Mouse (Mus musculus) intestine, postnatal 0 days (tissue): Measurements from ENCODE around the gene Tysnd1. TPM values are rescaled to one million over a fixed set of nuclear protein-coding genes. Genes with fewer than 3 reads are reported as not detected.

Experiments
- ATAC-seq: fragments of 200-750 bp; cut with Nextera tagmentation; 2 replicates; pipeline ENCODE4 v1.8.0; 2017; ENCODE audit warnings: mild to moderate bottlenecking, moderate TSS enrichment, moderate library complexity
- H3K27ac ChIP-seq: fragments of 300-500 bp; sonication (generic); 2 replicates; pipeline ENCODE4 v1.5.1; 2014; ENCODE audit warnings: mild to moderate bottlenecking, low read depth, low read length, moderate library complexity
- H3K27me3 ChIP-seq: fragments of 300-500 bp; sonication (generic); replicated peaks from 2 replicates; pipeline ENCODE4 v1.6.1; 2014; ENCODE audit warnings: low read length, mixed read lengths; ENCODE audit not compliant: control insufficient read depth, insufficient read depth
- H3K36me3 ChIP-seq: fragments of 300-500 bp; sonication (generic); 2 replicates; pipeline ENCODE4 v1.6.1; 2014; ENCODE audit warnings: mild to moderate bottlenecking, moderate library complexity; ENCODE audit not compliant: control insufficient read depth, insufficient read depth
- H3K4me1 ChIP-seq: fragments of 300-500 bp; sonication (generic); replicated peaks from 2 replicates; pipeline ENCODE4 v1.6.1; 2014; ENCODE audit warnings: antibody characterized with exemption, low read length, mixed read lengths; ENCODE audit not compliant: control insufficient read depth, insufficient read depth
- H3K4me2 ChIP-seq: fragments of 300-500 bp; sonication (generic); replicated peaks from 2 replicates; pipeline ENCODE4 v1.6.1; 2014; ENCODE audit warnings: low read depth, mild to moderate bottlenecking, moderate library complexity
- H3K4me3 ChIP-seq: fragments of 300-500 bp; sonication (generic); 2 replicates; pipeline ENCODE4 v1.5.1; 2014; ENCODE audit warnings: low read depth, low read length
- H3K9ac ChIP-seq: fragments of 300-500 bp; sonication (generic); 2 replicates; pipeline ENCODE4 v1.6.1; 2014; ENCODE audit warnings: mild to moderate bottlenecking, low read depth, low read length
- H3K9me3 ChIP-seq: fragments of 300-500 bp; sonication (generic); 2 replicates; pipeline ENCODE4 v1.6.1; 2016; ENCODE audit warnings: mixed run types; ENCODE audit not compliant: control insufficient read depth
- CTCF ChIP-seq: sonication (generic); IDR thresholded peaks from 2 replicates; pipeline ENCODE4 v1.5.1; 2016; ENCODE audit warnings: low read depth, mild to moderate bottlenecking, control low read depth, antibody characterized with exemption, moderate library complexity
- WGBS: fragments of 180-500 bp; shearing (Covaris S2); extraction: QIAGEN DNeasy Blood & Tissue Kit; methylation state at CpG from one replicate; pipeline ENCODE4 v1.1.7; 2014; 5-methylcytosine and 5-hydroxymethylcytosine counted together
- polyA plus RNA-seq: library from polyadenylated mRNA; unstranded; fragments of >200 nt; fragmentation: Nextera tagmentation; extraction: Ambion mirVana; gene quantifications from 2 replicates; pipeline ENCODE4 v1.2.1, GENCODE M21; 2015

The Tysnd1 gene
- polyA plus RNA-seq, 1 experiment from 2014 or later = 22.2 TPM

DNA sequence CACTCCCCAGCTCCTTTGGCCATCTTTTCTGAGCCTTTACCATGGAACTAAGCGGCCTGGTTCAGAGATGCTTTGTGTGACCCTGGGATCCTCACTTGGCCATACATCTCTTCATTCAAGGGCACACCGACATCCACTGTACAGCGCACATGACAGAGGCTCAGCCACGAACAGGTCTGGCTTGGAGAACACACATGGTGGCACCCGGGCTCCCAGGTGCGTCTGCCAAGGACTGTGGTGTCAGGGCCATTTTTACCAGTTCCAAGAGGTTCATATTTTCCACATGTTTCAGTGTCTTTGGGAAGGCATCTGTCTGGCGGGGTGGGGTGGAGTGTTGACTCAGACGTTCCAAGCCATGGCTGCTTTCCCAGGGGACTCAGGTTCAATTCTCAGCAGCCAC, 47.0 kb downstream of the Tysnd1 start:
- no peak for TF ChIP-seq CTCF
- H3K36me3 ChIP-seq = peaks cover 44% of the 10 kb centered on the region; the same call in 1 of the 2 replicates
- no peak for ATAC-seq
- 90% methylated on average over 8 of the region's 8 CpGs for WGBS
- H3K4me1 ChIP-seq = no peaks in the 10 kb centered on the region
- no peak overlapping the region for H3K9ac ChIP-seq
- no peak overlapping the region for H3K4me2 ChIP-seq
- no peak overlapping the region for H3K4me3 ChIP-seq
- H3K27me3 ChIP-seq = no peaks in the 10 kb centered on the region
- H3K27ac ChIP-seq = no peak overlapping the region
- H3K9me3 ChIP-seq = no peaks in the 10 kb centered on the region

DNA sequence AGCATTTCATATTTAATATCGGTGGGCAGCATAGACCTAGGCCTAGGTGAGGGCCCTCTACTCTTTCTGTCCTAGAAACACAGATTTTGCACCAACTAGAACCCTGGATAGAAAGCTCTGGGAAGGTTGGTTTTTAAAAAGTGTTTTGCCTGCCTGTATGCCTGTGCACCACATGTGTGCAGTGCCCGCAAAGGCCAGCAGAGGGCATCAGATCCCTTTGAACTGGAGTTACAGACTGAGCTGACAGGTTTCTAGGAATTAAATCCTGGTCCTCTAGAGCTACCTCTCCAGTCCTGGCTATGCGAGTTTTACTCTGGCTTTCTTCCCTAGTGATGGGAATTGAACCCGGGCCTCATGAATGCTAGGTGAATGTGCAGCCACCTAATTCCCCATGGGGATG, 49.8 kb downstream of the Tysnd1 start:
- no peak for ATAC-seq
- no peaks in the 10 kb centered on the region for H3K27me3 ChIP-seq
- no peaks in the 10 kb centered on the region for H3K4me1 ChIP-seq
- TF ChIP-seq CTCF = peak; percentile 59
- H3K9ac ChIP-seq = no peak overlapping the region
- 90% methylated on average over 4 of the region's 4 CpGs for WGBS
- H3K4me2 ChIP-seq = no peak overlapping the region
- peaks cover 40% of the 10 kb centered on the region; the same call in 1 of the 2 replicates for H3K36me3 ChIP-seq
- no peak overlapping the region for H3K27ac ChIP-seq
- H3K9me3 ChIP-seq = no peaks in the 10 kb centered on the region
- no peak overlapping the region for H3K4me3 ChIP-seq

DNA sequence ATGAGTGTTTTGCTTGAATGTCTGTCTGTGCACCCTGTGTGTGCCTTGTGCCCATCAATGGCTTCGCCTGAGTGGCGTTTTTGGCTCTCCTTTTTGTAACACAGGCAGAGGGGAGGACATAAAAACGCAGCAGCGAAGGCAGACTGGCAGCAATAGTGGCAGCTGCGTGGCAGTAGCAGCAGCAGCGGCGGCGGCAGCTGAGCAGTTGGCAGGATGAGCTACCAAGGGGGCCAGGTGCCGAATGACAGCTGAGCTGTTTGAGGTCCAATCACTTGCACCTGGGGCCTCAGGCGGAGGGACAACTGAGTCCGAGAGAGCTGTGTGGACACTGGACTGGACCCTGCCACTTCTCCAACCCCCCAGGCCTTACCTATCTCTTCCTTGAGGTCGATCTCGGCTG, 52.0 kb downstream of the Tysnd1 start:
- Histone ChIP-seq H3K4me1 (no peaks in the 10 kb centered on the region), H3K9me3 (no peaks in the 10 kb centered on the region), H3K27me3 (no peaks in the 10 kb centered on the region), H3K27ac (no peak overlapping the region), H3K36me3 (peaks cover 36% of the 10 kb centered on the region; the same call in 1 of the 2 replicates), H3K9ac (no peak overlapping the region), H3K4me2 (no peak overlapping the region), H3K4me3 (no peak overlapping the region)
- WGBS = 95% methylated on average over 13 of the region's 13 CpGs
- TF ChIP-seq CTCF = no peak
- no peak for ATAC-seq

DNA sequence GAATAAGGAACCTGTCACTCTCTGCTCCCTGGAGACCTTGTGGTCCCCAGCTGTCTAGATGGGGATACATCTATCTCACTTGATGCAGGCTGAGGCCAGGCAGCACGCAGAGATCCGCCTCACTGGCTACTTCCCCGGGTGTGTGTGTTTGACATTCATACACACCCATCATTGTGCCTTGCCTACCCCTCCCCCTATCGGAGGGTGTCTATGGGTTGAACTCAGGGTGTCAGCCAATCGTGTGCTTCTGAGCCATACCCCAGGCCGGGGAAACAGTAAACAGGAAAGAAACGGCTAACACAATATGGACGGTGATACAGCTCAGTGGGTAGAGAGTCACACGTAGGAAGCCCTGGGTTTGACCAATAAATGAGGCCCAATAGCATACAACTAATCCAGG, 54.7 kb downstream of the Tysnd1 start:
- H3K27me3 ChIP-seq = no peaks in the 10 kb centered on the region
- H3K36me3 ChIP-seq = peaks cover 29% of the 10 kb centered on the region; the same call in 1 of the 2 replicates
- H3K4me2 ChIP-seq = no peak overlapping the region
- H3K27ac ChIP-seq = no peak overlapping the region
- WGBS = 78% methylated on average over 9 of the region's 9 CpGs
- no peaks in the 10 kb centered on the region for H3K9me3 ChIP-seq
- TF ChIP-seq CTCF = no peak
- H3K4me3 ChIP-seq = no peak overlapping the region
- 0 out of 2 replicates have a peak, but pooled peaks have one; percentile 8 for ATAC-seq
- no peaks in the 10 kb centered on the region for H3K4me1 ChIP-seq
- H3K9ac ChIP-seq = no peak overlapping the region

DNA sequence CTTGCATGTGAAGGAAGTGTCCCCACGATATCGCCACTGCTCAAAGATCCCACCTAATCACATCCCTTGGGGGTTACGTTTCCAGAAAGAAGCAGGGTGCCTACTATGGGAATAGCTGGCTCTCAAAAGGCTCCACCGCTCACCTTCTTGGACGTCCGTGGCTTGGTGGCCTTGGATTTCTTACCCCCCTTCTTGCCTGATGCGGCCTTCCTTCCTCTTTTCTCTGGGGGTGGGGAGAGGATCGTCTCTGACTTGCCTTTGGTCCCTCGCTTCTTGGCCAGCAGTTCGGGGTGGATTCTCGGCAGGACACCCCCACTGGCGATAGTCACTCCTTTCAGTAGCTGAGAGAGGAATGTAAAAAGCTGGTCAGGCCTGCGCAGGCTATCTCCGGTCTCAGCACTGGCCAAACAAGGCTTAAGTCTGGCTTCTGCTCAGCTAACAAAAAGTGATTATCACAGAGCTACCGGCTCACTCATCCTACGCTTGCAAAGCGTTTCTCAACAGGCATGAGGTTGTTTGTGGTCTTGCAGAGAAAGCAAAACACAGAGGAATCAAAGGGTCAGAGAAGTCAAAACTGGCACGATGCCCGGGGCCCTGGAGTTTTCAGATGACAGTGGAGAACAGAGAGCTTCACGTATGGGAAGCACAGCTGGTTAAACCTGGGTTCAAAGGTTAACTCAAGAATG, 56.4 kb downstream of the Tysnd1 start:
- TF ChIP-seq CTCF = no peak

More for the DNA sequence above, 56.4 kb downstream of the Tysnd1 start:
- peaks cover 20% of the 10 kb centered on the region; the same call in 1 of the 2 replicates for H3K36me3 ChIP-seq
- H3K4me1 ChIP-seq = no peaks in the 10 kb centered on the region
- H3K27ac ChIP-seq = no peak overlapping the region
- WGBS = 73% methylated on average over 20 of the region's 20 CpGs
- no peaks in the 10 kb centered on the region for H3K27me3 ChIP-seq
- H3K9ac ChIP-seq = no peak overlapping the region
- no peaks in the 10 kb centered on the region for H3K9me3 ChIP-seq
- H3K4me2 ChIP-seq = no peak overlapping the region
- H3K4me3 ChIP-seq = no peak overlapping the region
- ATAC-seq = no peak

Other genes starting within 250 kb of the Tysnd1 start
- gene Eif4ebp2, start 242.9 kb upstream of the Tysnd1 start, polyA plus RNA-seq = 53.1 and 55.0 TPM in 2 replicates
- 3.3 and 3.5 TPM in 2 replicates for gene Lrrc20, start 219.7 kb upstream of the Tysnd1 start, polyA plus RNA-seq
- gene Npffr1, start 100.0 kb upstream of the Tysnd1 start, polyA plus RNA-seq = 0.16 and 0.17 TPM in 2 replicates
- gene Ppa1, start 47.0 kb upstream of the Tysnd1 start, polyA plus RNA-seq = 194 and 204 TPM in 2 replicates
- gene Sar1a, start 15.2 kb upstream of the Tysnd1 start, polyA plus RNA-seq = 105 and 111 TPM in 2 replicates
- gene Aifm2, start 19.7 kb downstream of the Tysnd1 start, polyA plus RNA-seq = 14.7 and 16.9 TPM in 2 replicates
- 21.3 and 23.1 TPM in 2 replicates for gene H2afy2, start 88.6 kb downstream of the Tysnd1 start, polyA plus RNA-seq